Mouse (Mus musculus) CH12.LX (cell line): ENCODE results near the gene Cst7.

Experiments used
- CHD2 ChIP-seq: IDR thresholded peaks from 2 replicates; pipeline ENCODE4 v1.6.1; 2011; ENCODE audit warnings: low read length, improper control_type of control experiment
- CTCF ChIP-seq, 2 experiments: IDR thresholded peaks in 1 of 2; conservative IDR thresholded peaks in 1 of 2; 2 replicates each; pipeline ENCODE4 v1.5.1; 2011 to 2012; ENCODE audit warnings: low read depth in 2 of 2, low read length in 2 of 2, improper control_type of control experiment in 1 of 2, inconsistent platforms in 1 of 2, mild to moderate bottlenecking in 1 of 2, moderate library complexity in 1 of 2
- E2F4 ChIP-seq: IDR thresholded peaks from 2 replicates; pipeline ENCODE4 v1.6.1; 2011; ENCODE audit warnings: low read depth, low read length, improper control_type of control experiment; ENCODE audit not compliant: insufficient replicate concordance
- EP300 ChIP-seq: IDR thresholded peaks from 2 replicates; pipeline ENCODE4 v1.6.1; 2011; ENCODE audit warnings: low read length, improper control_type of control experiment
- IRF4 ChIP-seq: IDR thresholded peaks from 2 replicates; pipeline ENCODE4 v1.6.1; 2014; ENCODE audit warnings: low read depth, mild to moderate bottlenecking, inconsistent platforms, low read length, improper control_type of control experiment
- MAZ ChIP-seq: IDR thresholded peaks from 2 replicates; pipeline ENCODE4 v1.6.1; 2012; ENCODE audit warnings: low read depth, mild to moderate bottlenecking, inconsistent platforms, low read length, improper control_type of control experiment, moderate library complexity
- MEF2A ChIP-seq: IDR thresholded peaks from 2 replicates; pipeline ENCODE4 v1.6.1; 2014; ENCODE audit warnings: low read depth, mild to moderate bottlenecking, inconsistent platforms, low read length, improper control_type of control experiment, borderline replicate concordance
- MXI1 ChIP-seq: IDR thresholded peaks from 2 replicates; pipeline ENCODE4 v1.6.1; 2011; ENCODE audit warnings: mild to moderate bottlenecking, low read depth, low read length, improper control_type of control experiment
- POLR2A ChIP-seq: IDR thresholded peaks from 2 replicates; pipeline ENCODE4 v1.6.1; 2011; ENCODE audit warnings: low read depth, mild to moderate bottlenecking, improper control_type of control experiment, low read length

DNA sequence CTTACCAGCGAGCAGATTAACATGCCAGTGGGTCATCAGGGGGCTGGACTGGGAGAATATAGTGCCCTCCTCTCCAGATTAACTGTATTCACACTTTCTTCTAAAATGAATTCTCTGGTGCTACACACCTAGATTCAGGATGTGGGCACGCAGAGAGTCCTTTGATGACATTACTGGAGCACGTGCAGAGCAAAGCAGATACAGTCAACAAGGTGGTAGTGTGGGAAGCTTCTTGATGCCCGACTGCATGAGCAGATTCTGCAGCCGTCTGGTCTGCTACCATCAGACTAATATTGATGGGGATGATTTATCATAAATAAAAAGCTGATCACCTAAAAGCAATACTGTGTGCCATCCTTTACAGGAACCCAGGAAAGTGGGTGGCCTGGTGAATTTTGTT is 8.4 kb downstream of the Cst7 start:
- TF ChIP-seq CHD2 (no peak), MAZ (no peak), POLR2A (no peak), MEF2A (no peak), MXI1 (no peak), IRF4 (no peak), EP300 (no peak), E2F4 (no peak), CTCF (conservative IDR thresholded peaks at IDR 0.05 in 1 of 2, IDR thresholded peaks at IDR 0.05 in 1 of 2; ENCODE audit: low read depth in 2 of 2, low read length in 2 of 2) (no peak)
